Mouse (Mus musculus) testis, adult 2 months (tissue): ENCODE results near the gene Lyl1. TPM values are rescaled to one million over a fixed set of nuclear protein-coding genes. Genes with fewer than 3 reads are reported as not detected.

Experiments
- H3K27ac ChIP-seq: fragments of 200-500 bp; 2 replicates; pipeline ENCODE4 v1.5.1; 2012; ENCODE audit warnings: low read depth, low read length; ENCODE audit not compliant: control insufficient read depth, insufficient read depth
- H3K27me3 ChIP-seq: fragments of 200-500 bp; 2 replicates; pipeline ENCODE4 v1.6.1; 2012; ENCODE audit warnings: mild to moderate bottlenecking, low read length, moderate library complexity; ENCODE audit not compliant: control insufficient read depth, insufficient read depth
- H3K36me3 ChIP-seq: fragments of 200-500 bp; 2 replicates; pipeline ENCODE4 v1.6.1; 2012; ENCODE audit warnings: mild to moderate bottlenecking, low read length; ENCODE audit not compliant: control insufficient read depth, insufficient read depth
- H3K4me1 ChIP-seq: fragments of 200-500 bp; 2 replicates; pipeline ENCODE4 v1.6.1; 2012; ENCODE audit warnings: low read length; ENCODE audit not compliant: control insufficient read depth, insufficient read depth
- H3K4me3 ChIP-seq: fragments of 200-500 bp; 2 replicates; pipeline ENCODE4 v1.5.1; 2012; ENCODE audit warnings: low read depth, mild to moderate bottlenecking, low read length, moderate library complexity, mixed read lengths; ENCODE audit not compliant: control insufficient read depth
- CTCF ChIP-seq: fragments of 200-500 bp; IDR thresholded peaks from 2 replicates; pipeline ENCODE4 v1.5.1; 2012; ENCODE audit warnings: low read depth, mild to moderate bottlenecking, inconsistent platforms, low read length, moderate library complexity; ENCODE audit not compliant: control insufficient read depth, insufficient read depth, insufficient replicate concordance
- POLR2A ChIP-seq: fragments of 200-500 bp; IDR thresholded peaks from 2 replicates; pipeline ENCODE4 v1.6.1; 2012; ENCODE audit warnings: low read depth, mild to moderate bottlenecking, inconsistent platforms, low read length, moderate library complexity; ENCODE audit not compliant: control insufficient read depth
- polyA plus RNA-seq: library from polyadenylated mRNA; depleted of rRNA; stranded (reverse); fragments of >200 nt; gene quantifications from 2 replicates; pipeline ENCODE4 v1.2.3, GENCODE M21; 2012

Lyl1 gene
- polyA plus RNA-seq, 1 experiment, result 0.93 TPM

- no peak for TF ChIP-seq POLR2A
- TF ChIP-seq CTCF, result no peak
- no peak overlapping the region for H3K4me3 ChIP-seq
- H3K4me1 ChIP-seq, result peaks cover 27% of the 10 kb centered on the region
- H3K36me3 ChIP-seq, result no peaks in the 10 kb centered on the region
- no peak overlapping the region for H3K27ac ChIP-seq
- 0 out of 2 replicates have a peak, but pooled peaks cover under 1% of the 10 kb centered on the region for H3K27me3 ChIP-seq
Measured at GRCm38 (mm10) chr8:84657680-84658079, 43.6 kb upstream of the Lyl1 start.

- H3K27ac ChIP-seq, result no peak overlapping the region
- no peak for TF ChIP-seq POLR2A
- no peak for TF ChIP-seq CTCF
- H3K4me3 ChIP-seq, result no peak overlapping the region
- H3K27me3 ChIP-seq, result peaks cover 3% of the 10 kb centered on the region; the same call in 1 of the 2 replicates
- H3K36me3 ChIP-seq, result no peaks in the 10 kb centered on the region
- H3K4me1 ChIP-seq, result peaks cover 37% of the 10 kb centered on the region
Measured at GRCm38 (mm10) chr8:84658951-84659350, 42.3 kb upstream of the Lyl1 start.

GRCm38 (mm10) chr8:84659936-84660818, 41.1 kb upstream of the Lyl1 start:
- Histone ChIP-seq H3K36me3 (no peaks in the 10 kb centered on the region), H3K4me1 (peaks cover 38% of the 10 kb centered on the region)

GRCm38 (mm10) chr8:84660819-84661457, 40.3 kb upstream of the Lyl1 start:
- H3K4me1 ChIP-seq, result peaks cover 42% of the 10 kb centered on the region
- peak overlapping the region; percentile 94 for H3K4me3 ChIP-seq
- H3K27ac ChIP-seq, result peak overlapping the region; percentile 88
- no peaks in the 10 kb centered on the region for H3K36me3 ChIP-seq
- TF ChIP-seq CTCF (no peak), POLR2A (no peak)
- peaks cover 3% of the 10 kb centered on the region; the same call in 1 of the 2 replicates for H3K27me3 ChIP-seq

More at GRCm38 (mm10) chr8:84659936-84660818, 41.1 kb upstream of the Lyl1 start:
- peak overlapping the region; percentile 25 for H3K4me3 ChIP-seq
- peak overlapping the region; percentile 52 for H3K27ac ChIP-seq
- H3K27me3 ChIP-seq, result peaks cover 3% of the 10 kb centered on the region; the same call in 1 of the 2 replicates
- TF ChIP-seq POLR2A (no peak), CTCF (no peak)

- Histone ChIP-seq H3K4me1 (peaks cover 38% of the 10 kb centered on the region), H3K27ac (peak overlapping the region; percentile 88), H3K36me3 (no peaks in the 10 kb centered on the region), H3K27me3 (peaks cover 3% of the 10 kb centered on the region; the same call in 1 of the 2 replicates), H3K4me3 (peak overlapping the region; percentile 94)
- peak; percentile 27; the same call in 1 of the 2 replicates for TF ChIP-seq POLR2A
- no peak for TF ChIP-seq CTCF
Measured at GRCm38 (mm10) chr8:84661458-84661871, 39.8 kb upstream of the Lyl1 start.

GRCm38 (mm10) chr8:84661961-84662571, 39.2 kb upstream of the Lyl1 start:
- Histone ChIP-seq H3K4me3 (peak overlapping the region; percentile 94), H3K27me3 (peaks cover 3% of the 10 kb centered on the region; the same call in 1 of the 2 replicates), H3K36me3 (no peaks in the 10 kb centered on the region), H3K27ac (peak overlapping the region; percentile 88), H3K4me1 (peaks cover 33% of the 10 kb centered on the region)
- TF ChIP-seq POLR2A (no peak), CTCF (no peak)
